Mouse (Mus musculus) ES-Bruce4 (cell line): ENCODE data around the gene Celf2.

ENCODE experiments used
- CTCF ChIP-seq: IDR thresholded peaks from one replicate; pipeline ENCODE4 v1.8.1; 2011; ENCODE audit warnings: low read depth, low read length
- EP300 ChIP-seq: IDR thresholded peaks from 2 replicates; pipeline ENCODE4 v1.6.1; 2011; ENCODE audit warnings: low read depth, low read length; ENCODE audit not compliant: insufficient read depth
- POLR2A ChIP-seq: IDR thresholded peaks from one replicate; pipeline ENCODE4 v1.8.1; 2011; ENCODE audit warnings: low read length; ENCODE audit not compliant: insufficient read depth

- TF ChIP-seq CTCF (no peak), POLR2A (no peak), EP300 (no peak)
Observed at GRCm38 (mm10) chr2:7236452-7236851, 272.9 kb downstream of the Celf2 start.
